Mouse (Mus musculus): ENCODE measurements around the gene Foxj3. TPM values are rescaled to one million over a fixed set of nuclear protein-coding genes. Genes with fewer than 3 reads are reported as not detected.

Gene Foxj3
- polyA plus RNA-seq, 1 experiment, result 27.2 TPM

DNA sequence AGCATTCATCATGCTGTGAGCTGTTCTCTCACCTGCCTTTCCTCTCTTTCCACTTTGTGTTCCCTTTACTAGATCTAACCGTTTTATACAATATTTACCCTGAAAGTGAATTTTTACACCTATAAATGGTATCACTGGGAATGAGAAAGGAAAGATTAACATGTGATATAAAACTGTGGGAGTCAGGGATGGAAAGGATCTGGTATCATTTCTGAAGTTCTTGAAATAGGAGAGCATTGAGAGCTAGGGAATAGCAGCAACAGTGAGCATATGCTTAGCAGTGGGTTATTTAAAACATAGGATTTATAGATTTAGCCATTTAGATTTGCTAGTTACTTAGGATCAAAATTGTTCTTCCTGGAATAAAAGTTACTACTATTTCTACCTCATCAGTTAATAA lies 53.2 kb downstream of the Foxj3 start:
- 90% methylated on average over 1 of the region's 1 CpGs for WGBS
- H3K27ac ChIP-seq (ENCODE audit: control insufficient read depth, insufficient read depth, low read length), result no peak overlapping the region
- TF ChIP-seq POLR2A (IDR thresholded peaks at IDR 0.05; ENCODE audit: control insufficient read depth, extremely low read depth, insufficient read depth, low read length, poor library complexity), result no peak
- TF ChIP-seq CTCF (IDR thresholded peaks at IDR 0.05; ENCODE audit: borderline replicate concordance, control insufficient read depth, extremely low read depth, insufficient read depth, low read length, poor library complexity), result no peak
- peaks cover 13% of the 10 kb centered on the region for H3K36me3 ChIP-seq (ENCODE audit: control insufficient read depth, insufficient read depth, low read length)
- H3K4me1 ChIP-seq (replicated peaks; ENCODE audit: control insufficient read depth, insufficient read depth, low read length), result no peaks in the 10 kb centered on the region
- DNase-seq, result no peak
- no peaks in the 10 kb centered on the region for H3K27me3 ChIP-seq (ENCODE audit: control insufficient read depth, insufficient read depth, low read length)
- H3K4me3 ChIP-seq (ENCODE audit: control insufficient read depth, insufficient read depth, low read length), result no peak overlapping the region

DNA sequence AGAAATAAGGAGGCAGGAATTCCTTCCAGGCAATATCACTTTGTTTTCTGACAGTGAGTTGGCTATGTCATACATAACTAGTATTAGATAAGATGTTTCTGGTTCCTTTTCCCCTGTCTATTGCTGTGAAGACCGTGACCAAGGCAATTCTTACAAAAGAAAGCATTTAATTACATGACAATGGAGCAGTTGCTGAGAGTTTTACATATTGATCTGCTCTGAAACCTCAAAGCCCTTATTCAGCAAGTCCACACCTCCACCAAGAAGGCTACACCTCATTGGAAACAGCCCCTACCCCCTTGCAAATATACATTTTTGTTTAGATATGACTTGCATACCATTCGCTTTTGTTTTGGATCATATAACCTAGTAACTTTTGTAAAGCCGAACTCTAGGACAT lies 55.7 kb downstream of the Foxj3 start:
- Histone ChIP-seq H3K36me3 (ENCODE audit: control insufficient read depth, insufficient read depth, low read length) (peaks cover 2% of the 10 kb centered on the region; the same call in 1 of the 2 replicates), H3K27me3 (ENCODE audit: control insufficient read depth, insufficient read depth, low read length) (no peaks in the 10 kb centered on the region), H3K27ac (ENCODE audit: control insufficient read depth, insufficient read depth, low read length) (no peak overlapping the region), H3K4me1 (replicated peaks; ENCODE audit: control insufficient read depth, insufficient read depth, low read length) (no peaks in the 10 kb centered on the region), H3K4me3 (ENCODE audit: control insufficient read depth, insufficient read depth, low read length) (no peak overlapping the region)
- 95% methylated on average over 3 of the region's 3 CpGs for WGBS
- TF ChIP-seq CTCF (IDR thresholded peaks at IDR 0.05; ENCODE audit: borderline replicate concordance, control insufficient read depth, extremely low read depth, insufficient read depth, low read length, poor library complexity) (no peak), POLR2A (IDR thresholded peaks at IDR 0.05; ENCODE audit: control insufficient read depth, extremely low read depth, insufficient read depth, low read length, poor library complexity) (no peak)
- no peak for DNase-seq

DNA sequence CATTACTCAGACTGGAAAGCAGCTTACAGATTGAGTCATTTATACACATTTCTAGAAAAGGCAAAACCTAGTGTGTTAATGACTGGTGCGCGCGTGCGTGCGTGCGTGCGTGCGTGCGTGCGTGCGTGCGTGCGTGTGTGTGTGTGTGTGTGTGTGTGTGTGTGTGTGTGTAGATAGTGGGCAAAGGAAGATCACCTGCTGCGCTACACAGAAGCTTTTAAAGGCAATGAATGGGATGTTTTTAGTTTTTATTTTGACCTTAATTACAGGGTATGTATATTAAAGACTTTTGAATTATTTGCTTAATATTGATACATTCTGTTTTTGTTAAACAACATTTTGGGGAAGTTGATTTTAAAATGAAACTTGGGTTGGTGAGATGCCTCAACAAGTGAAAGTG lies 57.5 kb downstream of the Foxj3 start:
- WGBS, result 86% methylated on average over 14 of the region's 14 CpGs
- Histone ChIP-seq H3K4me3 (ENCODE audit: control insufficient read depth, insufficient read depth, low read length) (no peak overlapping the region), H3K27ac (ENCODE audit: control insufficient read depth, insufficient read depth, low read length) (no peak overlapping the region), H3K36me3 (ENCODE audit: control insufficient read depth, insufficient read depth, low read length) (no peaks in the 10 kb centered on the region), H3K4me1 (replicated peaks; ENCODE audit: control insufficient read depth, insufficient read depth, low read length) (no peaks in the 10 kb centered on the region), H3K27me3 (ENCODE audit: control insufficient read depth, insufficient read depth, low read length) (no peaks in the 10 kb centered on the region)
- TF ChIP-seq CTCF (IDR thresholded peaks at IDR 0.05; ENCODE audit: borderline replicate concordance, control insufficient read depth, extremely low read depth, insufficient read depth, low read length, poor library complexity) (no peak), POLR2A (IDR thresholded peaks at IDR 0.05; ENCODE audit: control insufficient read depth, extremely low read depth, insufficient read depth, low read length, poor library complexity) (no peak)
- no peak for DNase-seq

DNA sequence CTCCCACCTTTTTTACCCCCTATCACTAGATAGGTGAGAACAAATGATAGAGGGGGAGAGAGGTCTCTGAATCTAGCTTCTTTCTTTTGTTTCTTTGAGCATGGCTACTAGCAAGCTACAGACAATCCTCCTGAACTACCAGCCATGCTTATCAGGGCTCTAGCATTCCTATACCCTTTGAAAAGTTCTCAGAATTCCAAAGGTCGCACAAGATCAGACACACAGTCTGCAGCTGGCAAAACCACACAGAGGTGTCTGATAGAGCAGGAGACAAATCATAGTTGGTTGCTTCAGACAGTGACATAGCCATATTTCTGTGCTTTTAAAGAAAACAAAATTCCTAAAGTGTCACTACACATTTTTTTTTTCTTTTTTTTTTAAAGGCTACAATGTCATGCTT lies 62.8 kb downstream of the Foxj3 start:
- H3K4me1 ChIP-seq (replicated peaks; ENCODE audit: control insufficient read depth, insufficient read depth, low read length), result no peaks in the 10 kb centered on the region
- H3K27me3 ChIP-seq (ENCODE audit: control insufficient read depth, insufficient read depth, low read length), result no peaks in the 10 kb centered on the region
- WGBS, result 38% methylated on average over 1 of the region's 1 CpGs
- no peak overlapping the region for H3K27ac ChIP-seq (ENCODE audit: control insufficient read depth, insufficient read depth, low read length)
- H3K4me3 ChIP-seq (ENCODE audit: control insufficient read depth, insufficient read depth, low read length), result no peak overlapping the region
- TF ChIP-seq POLR2A (IDR thresholded peaks at IDR 0.05; ENCODE audit: control insufficient read depth, extremely low read depth, insufficient read depth, low read length, poor library complexity), result no peak
- TF ChIP-seq CTCF (IDR thresholded peaks at IDR 0.05; ENCODE audit: borderline replicate concordance, control insufficient read depth, extremely low read depth, insufficient read depth, low read length, poor library complexity), result no peak
- H3K36me3 ChIP-seq (ENCODE audit: control insufficient read depth, insufficient read depth, low read length), result no peaks in the 10 kb centered on the region
- no peak for DNase-seq

DNA sequence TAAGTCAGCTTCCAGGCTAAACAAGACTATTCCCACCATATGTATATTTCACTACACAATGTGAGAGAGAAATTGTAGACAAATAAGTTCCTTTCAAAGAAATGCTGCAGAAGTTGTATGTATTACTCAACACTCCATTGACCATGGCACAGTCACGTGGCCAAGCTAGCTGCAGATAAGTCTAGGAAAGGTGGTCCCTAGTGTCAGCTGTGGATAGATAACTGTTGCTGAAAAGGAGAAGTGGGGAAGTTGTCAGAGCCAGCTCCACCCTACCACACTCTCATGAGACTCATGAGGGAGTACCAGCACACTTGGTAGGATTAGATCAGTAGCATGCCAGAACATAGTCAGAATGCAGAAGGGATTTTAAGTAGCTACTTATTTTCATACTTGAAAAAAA lies 72.7 kb downstream of the Foxj3 start:
- H3K4me1 ChIP-seq (replicated peaks; ENCODE audit: control insufficient read depth, insufficient read depth, low read length), result no peaks in the 10 kb centered on the region
- no peaks in the 10 kb centered on the region for H3K27me3 ChIP-seq (ENCODE audit: control insufficient read depth, insufficient read depth, low read length)
- H3K4me3 ChIP-seq (ENCODE audit: control insufficient read depth, insufficient read depth, low read length), result no peak overlapping the region
- no peak for DNase-seq
- 62% methylated on average over 1 of the region's 1 CpGs for WGBS
- H3K27ac ChIP-seq (ENCODE audit: control insufficient read depth, insufficient read depth, low read length), result no peak overlapping the region
- H3K36me3 ChIP-seq (ENCODE audit: control insufficient read depth, insufficient read depth, low read length), result no peaks in the 10 kb centered on the region
- TF ChIP-seq POLR2A (IDR thresholded peaks at IDR 0.05; ENCODE audit: control insufficient read depth, extremely low read depth, insufficient read depth, low read length, poor library complexity) (no peak), CTCF (IDR thresholded peaks at IDR 0.05; ENCODE audit: borderline replicate concordance, control insufficient read depth, extremely low read depth, insufficient read depth, low read length, poor library complexity) (no peak)

DNA sequence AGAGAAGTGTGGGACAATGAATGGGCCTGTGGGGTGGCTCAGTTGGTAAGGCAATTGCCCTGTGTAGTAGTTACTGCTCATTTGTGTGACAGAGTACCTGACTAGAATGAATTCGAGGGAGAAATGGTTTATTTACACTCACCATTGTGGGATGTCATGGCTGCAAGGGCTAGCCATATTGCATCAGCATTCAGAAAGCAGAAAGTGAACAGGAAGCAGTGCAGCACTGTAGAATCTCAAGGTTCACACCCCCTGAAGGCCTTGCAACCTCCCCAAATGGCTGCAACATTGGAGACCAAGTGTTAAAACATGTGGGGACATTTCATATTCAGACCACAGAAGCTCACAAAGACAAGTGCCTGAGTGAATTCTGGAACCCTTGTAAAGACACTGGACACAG lies 77.3 kb downstream of the Foxj3 start:
- 78% methylated on average over 1 of the region's 1 CpGs for WGBS
- H3K4me1 ChIP-seq (replicated peaks; ENCODE audit: control insufficient read depth, insufficient read depth, low read length), result no peaks in the 10 kb centered on the region
- H3K4me3 ChIP-seq (ENCODE audit: control insufficient read depth, insufficient read depth, low read length), result no peak overlapping the region
- H3K36me3 ChIP-seq (ENCODE audit: control insufficient read depth, insufficient read depth, low read length), result peaks cover 12% of the 10 kb centered on the region
- no peak for TF ChIP-seq POLR2A (IDR thresholded peaks at IDR 0.05; ENCODE audit: control insufficient read depth, extremely low read depth, insufficient read depth, low read length, poor library complexity)
- no peak for TF ChIP-seq CTCF (IDR thresholded peaks at IDR 0.05; ENCODE audit: borderline replicate concordance, control insufficient read depth, extremely low read depth, insufficient read depth, low read length, poor library complexity)
- no peak for DNase-seq
- no peaks in the 10 kb centered on the region for H3K27me3 ChIP-seq (ENCODE audit: control insufficient read depth, insufficient read depth, low read length)
- no peak overlapping the region for H3K27ac ChIP-seq (ENCODE audit: control insufficient read depth, insufficient read depth, low read length)

DNA sequence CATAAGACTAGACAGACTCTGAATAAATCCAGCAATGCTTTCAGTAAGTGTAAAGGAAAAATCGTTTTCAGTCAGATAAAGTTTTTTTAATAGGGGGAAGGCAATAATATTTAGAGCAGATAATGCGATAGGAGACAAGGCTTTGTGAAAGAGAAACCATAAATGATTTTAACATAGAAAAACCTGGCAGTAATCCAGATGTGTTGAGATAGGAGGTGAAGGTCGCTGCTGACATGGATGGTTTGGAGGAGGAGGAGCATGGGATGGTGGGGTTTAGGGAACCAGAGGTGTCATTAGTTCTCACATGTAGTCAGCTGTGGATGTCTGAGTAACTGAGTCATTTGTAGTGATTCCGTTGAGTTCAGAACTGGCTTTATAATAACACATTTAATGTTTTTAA lies 77.9 kb downstream of the Foxj3 start:
- no peak overlapping the region for H3K4me3 ChIP-seq (ENCODE audit: control insufficient read depth, insufficient read depth, low read length)
- H3K27ac ChIP-seq (ENCODE audit: control insufficient read depth, insufficient read depth, low read length), result no peak overlapping the region

More for the DNA sequence above, 77.9 kb downstream of the Foxj3 start:
- no peak for TF ChIP-seq POLR2A (IDR thresholded peaks at IDR 0.05; ENCODE audit: control insufficient read depth, extremely low read depth, insufficient read depth, low read length, poor library complexity)
- no peak for TF ChIP-seq CTCF (IDR thresholded peaks at IDR 0.05; ENCODE audit: borderline replicate concordance, control insufficient read depth, extremely low read depth, insufficient read depth, low read length, poor library complexity)
- WGBS, result 81% methylated on average over 4 of the region's 4 CpGs
- H3K27me3 ChIP-seq (ENCODE audit: control insufficient read depth, insufficient read depth, low read length), result no peaks in the 10 kb centered on the region
- H3K36me3 ChIP-seq (ENCODE audit: control insufficient read depth, insufficient read depth, low read length), result peaks cover 19% of the 10 kb centered on the region
- no peaks in the 10 kb centered on the region for H3K4me1 ChIP-seq (replicated peaks; ENCODE audit: control insufficient read depth, insufficient read depth, low read length)
- DNase-seq, result no peak

Data from thymus, adult 2 months (tissue).